Mouse (Mus musculus) hindbrain, embryonic 13.5 days (tissue): ENCODE data around the gene Ifna6. TPM values are rescaled to one million over a fixed set of nuclear protein-coding genes. Genes with fewer than 3 reads are reported as not detected.
A peak's percentile ranks its signal among the peaks of the same experiment; 100 is the strongest.

Experiments used
- ATAC-seq: fragments of 200-750 bp; cut with Nextera tagmentation; 2 replicates; pipeline ENCODE4 v1.8.0; 2017; ENCODE audit warnings: moderate TSS enrichment; ENCODE audit not compliant: low FRiP score
- H3K27ac ChIP-seq: fragments of 300-500 bp; sonication (generic); 2 replicates; pipeline ENCODE4 v1.5.1; 2015; ENCODE audit warnings: inconsistent platforms, mild to moderate bottlenecking, moderate library complexity
- H3K27me3 ChIP-seq: fragments of 300-500 bp; sonication (generic); 2 replicates; pipeline ENCODE4 v1.6.1; 2015; ENCODE audit warnings: mild to moderate bottlenecking, inconsistent platforms
- H3K36me3 ChIP-seq: fragments of 300-500 bp; sonication (generic); 2 replicates; pipeline ENCODE4 v1.6.1; 2015; ENCODE audit warnings: mild to moderate bottlenecking, inconsistent platforms
- H3K4me1 ChIP-seq: fragments of 300-500 bp; sonication (generic); replicated peaks from 2 replicates; pipeline ENCODE4 v1.6.1; 2015; ENCODE audit warnings: inconsistent platforms
- H3K4me2 ChIP-seq: fragments of 300-500 bp; sonication (generic); 2 replicates; pipeline ENCODE4 v1.6.1; 2015; ENCODE audit warnings: inconsistent platforms, mild to moderate bottlenecking, moderate library complexity
- H3K4me3 ChIP-seq: fragments of 300-500 bp; sonication (generic); 2 replicates; pipeline ENCODE4 v1.5.1; 2015; ENCODE audit warnings: mild to moderate bottlenecking, inconsistent platforms
- H3K9ac ChIP-seq: fragments of 300-500 bp; sonication (generic); 2 replicates; pipeline ENCODE4 v1.6.1; 2015; ENCODE audit warnings: mild to moderate bottlenecking, inconsistent platforms
- H3K9me3 ChIP-seq: fragments of 300-500 bp; sonication (generic); 2 replicates; pipeline ENCODE4 v1.6.1; 2016; ENCODE audit warnings: inconsistent platforms
- WGBS: fragments of 180-500 bp; shearing (Covaris S2); methylation state at CpG from one replicate; pipeline ENCODE4 v1.1.7; 2015; 5-methylcytosine and 5-hydroxymethylcytosine counted together
- polyA plus RNA-seq: library from polyadenylated mRNA; unstranded; fragments of >200 nt; fragmentation: Nextera tagmentation; extraction: Ambion mirVana; gene quantifications from 2 replicates; pipeline ENCODE4 v1.2.1, GENCODE M21; 2015

Gene Ifna6
- polyA plus RNA-seq, 1 experiment from 2014 or later: not detected

DNA sequence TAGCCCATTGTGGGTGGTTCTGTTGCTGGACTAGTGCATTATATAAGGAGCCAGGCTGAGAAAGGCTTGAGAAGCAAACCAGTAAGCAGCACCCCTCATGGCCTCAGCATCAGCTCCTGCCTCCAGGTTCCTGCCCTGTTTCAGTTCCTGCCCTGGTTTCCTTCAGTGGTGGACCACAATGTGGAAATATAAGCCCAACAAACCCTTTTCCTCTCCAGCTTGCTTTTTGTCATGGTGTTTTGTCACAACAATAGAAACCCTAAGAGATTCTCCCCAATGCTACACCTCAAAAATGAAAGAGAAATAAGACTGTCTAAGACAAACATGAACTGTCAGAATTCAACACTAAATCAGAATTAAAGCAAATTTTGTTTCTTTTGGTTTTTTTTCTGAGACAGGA is 32.0 kb downstream of the Ifna6 start:
- ATAC-seq: no peak
- no peaks in the 10 kb centered on the region for H3K36me3 ChIP-seq
- no peak overlapping the region for H3K27ac ChIP-seq
- peaks cover 11% of the 10 kb centered on the region; the same call in 1 of the 2 replicates for H3K27me3 ChIP-seq
- 0 out of 2 replicates have a peak, but pooled peaks cover 4% of the 10 kb centered on the region for H3K4me1 ChIP-seq
- no peak overlapping the region for H3K4me2 ChIP-seq
- no peak overlapping the region for H3K4me3 ChIP-seq
- no peak overlapping the region for H3K9ac ChIP-seq
- H3K9me3 ChIP-seq: no peaks in the 10 kb centered on the region

DNA sequence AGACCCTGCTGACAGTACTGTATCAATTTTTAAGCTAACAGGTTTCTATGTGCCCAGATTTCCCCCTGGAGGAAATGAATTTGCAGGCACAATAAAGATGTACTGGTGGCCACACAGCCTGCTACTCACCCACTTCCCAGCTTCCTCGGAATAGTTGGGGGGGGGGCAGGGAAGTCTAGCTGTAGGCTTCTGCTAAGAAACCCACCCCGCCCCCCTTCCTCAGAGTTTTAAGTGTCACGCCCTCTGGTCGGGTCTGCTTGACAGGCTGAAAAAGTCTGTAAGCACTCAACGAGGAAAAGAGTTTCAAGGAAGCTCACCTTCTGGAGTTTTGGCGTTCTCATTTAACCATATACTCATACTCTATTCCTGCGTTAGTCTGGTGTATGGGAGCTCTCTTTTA is 36.1 kb downstream of the Ifna6 start:
- Histone ChIP-seq H3K4me1 (peaks cover 14% of the 10 kb centered on the region), H3K27ac (no peak overlapping the region), H3K9ac (no peak overlapping the region), H3K36me3 (no peaks in the 10 kb centered on the region), H3K9me3 (no peaks in the 10 kb centered on the region), H3K4me3 (no peak overlapping the region), H3K27me3 (peaks cover 19% of the 10 kb centered on the region), H3K4me2 (no peak overlapping the region)
- 7% methylated on average over 7 of the region's 7 CpGs for WGBS
- ATAC-seq: no peak

DNA sequence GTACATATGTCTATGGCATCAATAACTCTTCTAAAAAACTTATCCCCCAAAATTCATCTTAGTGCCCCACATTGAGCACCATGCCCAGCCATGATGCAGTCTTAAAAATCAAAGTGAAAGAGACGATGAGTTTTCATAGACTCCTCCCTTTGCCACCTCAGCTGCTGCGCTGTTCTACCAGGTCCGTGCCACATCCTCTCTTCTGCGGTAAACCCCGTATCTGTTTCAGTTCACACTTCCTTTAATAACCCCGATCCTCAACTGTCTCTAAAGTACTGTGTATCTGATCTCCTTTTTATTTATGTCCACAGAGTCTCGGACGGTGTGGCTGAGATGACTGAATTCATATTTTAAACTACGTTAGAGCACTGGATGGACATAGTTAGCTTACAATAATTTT is 37.4 kb downstream of the Ifna6 start:
- Histone ChIP-seq H3K27ac (no peak overlapping the region), H3K4me3 (no peak overlapping the region), H3K36me3 (no peaks in the 10 kb centered on the region), H3K4me1 (peaks cover 17% of the 10 kb centered on the region), H3K9ac (no peak overlapping the region), H3K27me3 (peaks cover 23% of the 10 kb centered on the region), H3K9me3 (no peaks in the 10 kb centered on the region), H3K4me2 (no peak overlapping the region)
- WGBS: 76% methylated on average over 9 of the region's 9 CpGs
- ATAC-seq: no peak

DNA sequence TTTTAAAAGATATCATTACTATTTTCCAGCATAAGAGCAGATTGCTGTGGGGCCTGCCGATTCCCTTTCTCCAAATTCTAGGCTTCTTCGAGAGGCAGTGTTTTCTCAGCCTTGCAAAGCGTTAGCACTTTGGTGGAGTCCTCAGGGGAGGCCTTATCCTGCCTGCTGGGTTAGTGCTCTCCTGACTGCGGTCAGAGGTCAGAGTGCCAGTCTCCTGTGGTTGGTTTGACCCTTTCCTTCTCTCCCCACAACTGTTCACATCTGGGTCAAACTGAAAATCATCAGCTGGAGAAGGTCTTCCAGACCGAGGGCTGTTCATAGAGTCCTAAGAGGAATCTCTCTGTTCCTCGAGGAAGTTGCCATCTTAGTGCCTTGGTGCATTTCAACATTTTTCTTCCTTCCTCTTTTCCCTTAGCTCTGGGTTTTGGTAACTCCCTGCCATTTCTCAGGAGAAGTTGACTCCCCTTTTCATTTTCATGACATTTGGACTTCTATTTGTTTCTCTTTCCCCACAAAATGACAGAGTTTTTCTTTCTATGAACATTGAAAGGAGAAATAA is 37.9 kb downstream of the Ifna6 start:
- Histone ChIP-seq H3K4me1 (peaks cover 17% of the 10 kb centered on the region), H3K4me2 (no peak overlapping the region), H3K4me3 (no peak overlapping the region), H3K9ac (no peak overlapping the region), H3K9me3 (no peaks in the 10 kb centered on the region), H3K27ac (no peak overlapping the region), H3K36me3 (no peaks in the 10 kb centered on the region), H3K27me3 (peaks cover 23% of the 10 kb centered on the region)
- no peak for ATAC-seq
- WGBS: 54% methylated on average over 6 of the region's 6 CpGs

DNA sequence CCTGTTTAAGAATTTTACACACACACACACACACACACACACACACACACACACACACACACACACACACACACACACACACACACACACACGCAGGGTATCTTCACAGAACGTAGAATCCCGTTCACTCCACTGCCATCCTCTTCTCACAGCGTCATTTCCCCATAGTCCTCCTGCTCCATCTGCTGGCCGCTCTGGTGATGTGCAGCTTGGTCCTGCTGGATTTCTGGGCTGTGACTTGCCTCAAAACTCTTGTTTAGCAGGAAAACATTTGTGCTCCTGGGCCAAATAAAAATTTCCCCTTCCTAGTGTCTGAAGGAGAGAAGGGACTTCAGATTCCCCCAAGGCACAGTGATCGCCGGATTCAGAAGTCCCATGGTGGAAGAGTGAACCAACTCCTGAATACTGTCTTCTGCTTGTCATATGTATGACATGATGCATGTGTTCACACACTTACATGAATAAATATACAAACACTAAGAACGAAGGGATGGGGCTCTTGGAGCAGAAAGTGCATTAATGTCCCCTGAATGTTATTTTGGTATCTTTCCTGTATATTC is 40.2 kb downstream of the Ifna6 start:
- Histone ChIP-seq H3K27me3 (peaks cover 33% of the 10 kb centered on the region), H3K36me3 (no peaks in the 10 kb centered on the region), H3K4me2 (peak overlapping the region; percentile 93), H3K27ac (no peak overlapping the region), H3K4me3 (peak overlapping the region; percentile 53), H3K9ac (0 out of 2 replicates have a peak overlapping the region, but pooled peaks have one; percentile 68), H3K4me1 (peaks cover 17% of the 10 kb centered on the region), H3K9me3 (no peaks in the 10 kb centered on the region)
- 1% methylated on average over 8 of the region's 8 CpGs for WGBS
- ATAC-seq: peak; percentile 70

DNA sequence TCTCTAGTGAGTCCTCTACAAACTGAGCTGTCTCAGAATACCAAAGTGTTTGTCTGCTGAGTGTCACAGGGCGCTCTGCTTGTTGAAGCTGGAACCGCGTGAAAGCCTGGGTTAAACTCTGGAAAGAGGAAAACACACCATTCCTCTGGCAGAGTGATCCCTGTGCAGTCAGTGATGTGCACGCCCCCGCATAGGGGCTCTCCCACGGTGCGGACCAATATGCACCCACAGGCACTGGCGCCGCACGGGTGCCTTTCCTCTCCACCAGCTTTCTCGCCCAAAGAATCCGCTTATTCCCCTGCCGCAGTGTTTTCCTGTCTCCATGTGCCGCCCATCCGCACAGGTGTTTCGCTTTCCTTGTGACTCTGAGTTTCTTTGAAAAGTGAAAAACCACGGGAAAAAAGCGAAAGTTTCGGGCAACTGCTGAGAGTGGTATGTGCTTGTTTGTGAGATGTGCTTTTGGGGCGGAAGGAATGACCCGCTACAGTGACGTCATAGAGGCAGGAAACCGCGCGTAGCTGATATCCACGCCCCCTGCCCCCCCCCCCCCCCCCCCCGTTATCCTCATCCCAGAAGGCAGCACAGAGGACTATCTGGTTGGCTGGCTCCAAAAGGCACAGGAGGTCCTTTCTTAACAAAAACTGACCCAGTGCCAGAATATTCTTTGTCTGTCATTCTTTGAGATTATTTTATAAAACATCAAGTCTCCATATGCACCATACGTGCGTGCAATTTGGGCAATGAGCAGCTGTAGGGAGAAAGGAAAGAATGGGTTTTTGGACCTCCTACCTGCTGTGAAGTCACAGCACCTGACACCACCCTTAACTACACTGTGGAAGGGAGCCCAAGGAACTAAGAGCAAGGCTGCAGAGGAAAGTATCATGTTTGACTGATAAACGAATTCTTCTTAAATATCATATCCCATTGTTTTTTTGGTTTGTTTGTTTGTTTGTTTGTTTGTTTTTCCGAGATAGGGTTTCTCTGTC is 41.0 kb downstream of the Ifna6 start:
- Histone ChIP-seq H3K27ac (no peak overlapping the region), H3K27me3 (peaks cover 27% of the 10 kb centered on the region), H3K9me3 (no peaks in the 10 kb centered on the region), H3K9ac (peak overlapping the region; percentile 68), H3K4me2 (peak overlapping the region; percentile 93), H3K36me3 (no peaks in the 10 kb centered on the region), H3K4me1 (peaks cover 14% of the 10 kb centered on the region), H3K4me3 (peak overlapping the region; percentile 53)
- ATAC-seq: peak; percentile 81
- WGBS: 8% methylated on average over 31 of the region's 31 CpGs

DNA sequence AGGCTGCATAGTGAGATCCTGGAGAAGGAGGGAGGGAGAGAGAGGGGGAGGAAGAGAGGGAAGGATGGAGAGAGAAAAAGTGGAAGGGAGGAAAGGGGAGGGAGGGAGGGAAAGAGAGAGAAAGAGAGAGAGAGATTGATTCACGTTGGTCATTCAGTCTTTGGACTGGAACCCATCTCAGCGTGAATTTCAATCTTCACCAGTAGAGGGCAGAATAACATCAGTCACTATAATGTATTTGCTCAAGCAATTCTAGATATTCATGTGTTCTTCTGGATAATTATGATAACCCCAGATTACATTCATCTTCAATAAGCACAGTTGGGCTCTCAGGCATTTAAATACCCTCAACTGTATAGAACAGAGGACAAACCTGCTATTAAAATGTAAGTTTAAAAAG is 45.5 kb downstream of the Ifna6 start:
- peaks cover 10% of the 10 kb centered on the region for H3K4me1 ChIP-seq
- 2% methylated on average over 2 of the region's 2 CpGs for WGBS
- no peak overlapping the region for H3K4me3 ChIP-seq
- H3K27ac ChIP-seq: no peak overlapping the region
- H3K9me3 ChIP-seq: no peaks in the 10 kb centered on the region
- H3K36me3 ChIP-seq: no peaks in the 10 kb centered on the region
- H3K27me3 ChIP-seq: 0 out of 2 replicates have a peak, but pooled peaks cover 16% of the 10 kb centered on the region
- no peak overlapping the region for H3K9ac ChIP-seq
- H3K4me2 ChIP-seq: no peak overlapping the region
- ATAC-seq: no peak

DNA sequence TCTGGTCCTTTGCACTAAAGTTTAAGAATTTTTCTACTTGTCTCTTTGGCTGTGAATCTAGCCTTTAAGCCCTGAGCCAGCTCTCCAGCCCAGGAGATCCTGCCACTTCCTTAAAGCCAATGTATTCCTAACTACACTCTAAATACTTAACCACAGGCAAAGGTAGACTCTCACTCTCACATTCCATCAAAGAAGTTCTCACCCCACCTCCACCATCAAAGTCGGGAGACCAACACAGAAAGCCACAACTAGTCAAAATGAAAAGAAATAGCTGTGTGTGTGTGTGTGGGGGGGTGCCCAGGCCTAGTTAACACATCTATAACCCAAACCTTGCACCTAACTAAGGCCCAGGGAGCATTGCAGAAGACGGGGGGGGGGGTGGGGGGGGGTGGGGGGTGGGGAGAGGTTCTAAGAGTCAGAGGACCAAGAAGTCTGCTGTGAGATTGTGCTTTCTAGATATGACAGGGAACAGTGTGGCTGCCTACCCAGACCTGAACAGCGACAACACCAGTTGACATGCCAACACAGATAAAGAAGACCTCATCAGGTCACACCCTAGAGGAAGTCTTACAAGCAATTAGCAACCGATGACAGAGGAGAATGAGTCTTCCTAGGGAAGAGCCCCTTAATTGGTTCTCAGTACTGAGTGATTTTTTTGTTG is 48.3 kb downstream of the Ifna6 start:
- Histone ChIP-seq H3K9me3 (no peaks in the 10 kb centered on the region), H3K27me3 (0 out of 2 replicates have a peak, but pooled peaks cover 11% of the 10 kb centered on the region), H3K4me1 (no peaks in the 10 kb centered on the region), H3K4me2 (no peak overlapping the region), H3K36me3 (no peaks in the 10 kb centered on the region), H3K4me3 (no peak overlapping the region), H3K9ac (no peak overlapping the region), H3K27ac (no peak overlapping the region)
- WGBS: 93% methylated on average over 3 of the region's 4 CpGs
- ATAC-seq: no peak

DNA sequence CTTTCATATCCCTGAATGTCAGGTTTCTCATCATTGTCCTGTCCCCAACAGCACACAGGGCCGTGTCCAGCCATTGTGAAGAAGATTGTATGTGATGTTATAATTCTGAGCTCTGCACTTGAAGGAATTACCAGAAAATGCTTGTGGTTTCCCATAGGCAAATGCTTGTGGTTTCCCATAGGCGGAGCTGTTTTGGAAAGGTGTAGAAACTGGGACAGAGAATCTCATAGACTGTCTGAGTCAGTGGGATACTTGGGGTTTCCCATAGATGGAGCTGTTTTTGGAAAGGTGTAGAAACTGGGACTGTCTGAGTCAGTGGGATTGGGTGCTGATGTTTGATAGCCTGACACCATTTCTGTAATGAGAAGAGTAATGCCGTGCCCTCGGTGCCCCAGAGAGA is 49.3 kb downstream of the Ifna6 start:
- no peak for ATAC-seq
- Histone ChIP-seq H3K36me3 (no peaks in the 10 kb centered on the region), H3K9ac (no peak overlapping the region), H3K4me3 (no peak overlapping the region), H3K4me2 (no peak overlapping the region), H3K27ac (no peak overlapping the region), H3K27me3 (0 out of 2 replicates have a peak, but pooled peaks cover 7% of the 10 kb centered on the region), H3K4me1 (no peaks in the 10 kb centered on the region), H3K9me3 (no peaks in the 10 kb centered on the region)
- WGBS: 92% methylated on average over 4 of the region's 4 CpGs

Other genes with a start within 250 kb of the Ifna6 start
- not detected in 2 replicates for gene Ifna9, start 235.0 kb upstream of the Ifna6 start, polyA plus RNA-seq
- gene Ifna12, start 224.0 kb upstream of the Ifna6 start, polyA plus RNA-seq: not detected in 2 replicates
- not detected in 2 replicates for gene C87499, start 193.0 kb upstream of the Ifna6 start, polyA plus RNA-seq
- gene Ifna13, start 183.0 kb upstream of the Ifna6 start, polyA plus RNA-seq: not detected in 2 replicates
- not detected in 2 replicates for gene Ifna16, start 150.5 kb upstream of the Ifna6 start, polyA plus RNA-seq
- not detected in 2 replicates for gene Ifna2, start 143.5 kb upstream of the Ifna6 start, polyA plus RNA-seq
- not detected in 2 replicates for gene Ifnab, start 136.1 kb upstream of the Ifna6 start, polyA plus RNA-seq
- gene Gm26566, start 105.6 kb upstream of the Ifna6 start, polyA plus RNA-seq: 1.6 and 2.6 TPM in 2 replicates
- 129 and 130 TPM in 2 replicates for gene Klhl9, start 105.0 kb upstream of the Ifna6 start, polyA plus RNA-seq
- not detected in 2 replicates for gene Gm13271, start 72.5 kb upstream of the Ifna6 start, polyA plus RNA-seq
- gene Gm13283, start 67.3 kb upstream of the Ifna6 start, polyA plus RNA-seq: 0.22 TPM in 1 of 2 replicates, not detected in the other
- gene Gm13290, start 53.6 kb upstream of the Ifna6 start, polyA plus RNA-seq: 0.22 TPM in 1 of 2 replicates, not detected in the other
- gene Gm13289, start 50.5 kb upstream of the Ifna6 start, polyA plus RNA-seq: not detected in 2 replicates
- not detected in 2 replicates for gene Gm13272, start 47.6 kb upstream of the Ifna6 start, polyA plus RNA-seq
- gene Ifnz, start 45.3 kb upstream of the Ifna6 start, polyA plus RNA-seq: not detected in 2 replicates
- gene Gm13276, start 41.7 kb upstream of the Ifna6 start, polyA plus RNA-seq: not detected in 2 replicates
- gene Gm13277, start 38.8 kb upstream of the Ifna6 start, polyA plus RNA-seq: not detected in 2 replicates
- gene Gm13278, start 35.9 kb upstream of the Ifna6 start, polyA plus RNA-seq: not detected in 2 replicates
- gene Gm13275, start 32.9 kb upstream of the Ifna6 start, polyA plus RNA-seq: not detected in 2 replicates
- not detected in 2 replicates for gene Gm13279, start 30.0 kb upstream of the Ifna6 start, polyA plus RNA-seq
- gene Gm13285, start 27.8 kb upstream of the Ifna6 start, polyA plus RNA-seq: not detected in 2 replicates
- gene Gm13287, start 24.2 kb upstream of the Ifna6 start, polyA plus RNA-seq: not detected in 2 replicates
- gene Gm13288, start 21.9 kb upstream of the Ifna6 start, polyA plus RNA-seq: not detected in 2 replicates
- gene Ifna7, start 11.2 kb upstream of the Ifna6 start, polyA plus RNA-seq: not detected in 2 replicates
- gene Ifna11, start 7.5 kb upstream of the Ifna6 start, polyA plus RNA-seq: not detected in 2 replicates
- not detected in 2 replicates for gene Ifna5, start 8.1 kb downstream of the Ifna6 start, polyA plus RNA-seq
- not detected in 2 replicates for gene Ifna4, start 14.4 kb downstream of the Ifna6 start, polyA plus RNA-seq
- gene Ifna1, start 22.7 kb downstream of the Ifna6 start, polyA plus RNA-seq: not detected in 2 replicates
- gene Ifne, start 52.8 kb downstream of the Ifna6 start, polyA plus RNA-seq: not detected in 2 replicates